Mouse (Mus musculus): ENCODE measurements around the gene Litaf. TPM values are rescaled to one million over a fixed set of nuclear protein-coding genes. Genes with fewer than 3 reads are reported as not detected.

The Litaf gene
- polyA plus RNA-seq, 1 experiment from 2014 or later = 31.6 TPM

DNA sequence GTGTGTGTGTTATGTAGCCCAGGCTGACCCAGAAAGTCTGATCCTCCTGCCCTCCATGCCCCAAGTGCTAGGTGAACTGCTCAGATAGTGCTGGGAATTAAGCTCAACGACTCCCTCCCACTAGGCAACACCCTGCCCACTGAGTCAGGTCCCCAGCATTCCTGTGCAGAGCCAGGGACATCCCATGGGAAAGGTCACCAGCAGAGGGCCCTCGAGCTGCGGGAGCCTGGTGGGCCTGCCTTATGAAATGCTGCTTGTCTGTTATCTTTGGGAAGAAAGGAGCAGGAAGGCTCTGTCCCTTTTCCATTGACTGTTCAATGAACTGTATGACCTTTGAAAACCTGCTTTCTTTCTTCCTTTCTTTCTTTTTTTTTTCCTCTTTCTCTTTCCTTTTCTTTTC is 114.4 kb downstream of the Litaf start:
- H3K27me3 ChIP-seq = no peaks in the 10 kb centered on the region
- no peaks in the 10 kb centered on the region for H3K36me3 ChIP-seq
- DNase-seq = no peak
- H3K4me1 ChIP-seq (replicated peaks) = no peaks in the 10 kb centered on the region
- H3K27ac ChIP-seq = no peak overlapping the region
- no peaks in the 10 kb centered on the region for H3K9me3 ChIP-seq (replicated peaks)
- no peak overlapping the region for H3K9ac ChIP-seq
- ATAC-seq (ENCODE audit: low read depth) = no peak
- H3K4me3 ChIP-seq (replicated peaks) = no peak overlapping the region
- H3K4me2 ChIP-seq = no peak overlapping the region
- 15% methylated on average over 3 of the region's 3 CpGs for WGBS (ENCODE audit: insufficient replicate concordance)

DNA sequence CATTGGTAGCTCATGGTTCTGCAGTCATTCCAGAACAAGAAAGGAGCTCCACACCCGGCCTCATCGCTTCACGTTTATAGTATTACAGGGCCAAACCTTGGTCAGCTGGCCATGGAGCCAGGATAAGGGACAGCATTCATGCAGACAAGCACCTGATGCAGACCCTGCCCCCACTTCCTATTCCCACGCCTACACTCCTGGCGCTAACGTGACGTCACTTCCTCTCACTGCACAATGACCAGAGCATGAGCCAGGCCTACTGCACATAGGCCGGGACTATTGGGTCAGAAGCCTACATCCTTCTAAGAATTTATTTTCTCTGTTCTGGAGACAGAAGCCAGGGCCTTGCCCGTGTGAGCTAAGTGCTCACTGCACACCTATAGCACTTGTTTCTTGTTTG is 115.4 kb downstream of the Litaf start:
- Histone ChIP-seq H3K9me3 (replicated peaks) (no peaks in the 10 kb centered on the region), H3K4me3 (replicated peaks) (no peak overlapping the region), H3K4me2 (no peak overlapping the region), H3K4me1 (replicated peaks) (no peaks in the 10 kb centered on the region), H3K27ac (no peak overlapping the region), H3K27me3 (no peaks in the 10 kb centered on the region), H3K36me3 (no peaks in the 10 kb centered on the region), H3K9ac (no peak overlapping the region)
- ATAC-seq (ENCODE audit: low read depth) = no peak
- DNase-seq = no peak
- WGBS (ENCODE audit: insufficient replicate concordance) = 52% methylated on average over 9 of the region's 9 CpGs

DNA sequence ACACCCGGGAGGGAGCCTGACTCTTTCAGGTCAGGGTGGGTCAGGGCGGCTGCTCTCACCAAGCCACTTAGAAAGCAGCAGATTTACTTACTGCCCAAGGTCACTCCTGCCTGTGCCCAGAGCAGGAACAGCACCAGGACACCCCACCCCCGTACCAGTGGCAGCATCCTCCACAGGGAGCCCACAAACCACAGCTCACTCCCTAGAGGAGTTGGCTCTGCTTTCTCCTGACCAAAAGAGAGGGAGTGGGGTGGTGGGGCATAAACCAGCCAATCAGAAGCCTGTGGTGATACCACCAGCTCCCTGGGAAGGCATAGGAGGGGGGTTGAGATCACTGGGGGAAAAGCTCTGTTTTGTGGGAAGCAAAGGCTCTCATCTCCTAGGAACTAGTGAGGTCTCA is 118.2 kb downstream of the Litaf start:
- no peak overlapping the region for H3K4me2 ChIP-seq
- no peaks in the 10 kb centered on the region for H3K9me3 ChIP-seq (replicated peaks)
- H3K4me3 ChIP-seq (replicated peaks) = no peak overlapping the region
- 31% methylated on average over 3 of the region's 3 CpGs for WGBS (ENCODE audit: insufficient replicate concordance)
- H3K36me3 ChIP-seq = no peaks in the 10 kb centered on the region
- ATAC-seq (ENCODE audit: low read depth) (no peak), DNase-seq (no peak)
- no peaks in the 10 kb centered on the region for H3K4me1 ChIP-seq (replicated peaks)
- H3K27me3 ChIP-seq = no peaks in the 10 kb centered on the region
- no peak overlapping the region for H3K9ac ChIP-seq
- H3K27ac ChIP-seq = no peak overlapping the region

DNA sequence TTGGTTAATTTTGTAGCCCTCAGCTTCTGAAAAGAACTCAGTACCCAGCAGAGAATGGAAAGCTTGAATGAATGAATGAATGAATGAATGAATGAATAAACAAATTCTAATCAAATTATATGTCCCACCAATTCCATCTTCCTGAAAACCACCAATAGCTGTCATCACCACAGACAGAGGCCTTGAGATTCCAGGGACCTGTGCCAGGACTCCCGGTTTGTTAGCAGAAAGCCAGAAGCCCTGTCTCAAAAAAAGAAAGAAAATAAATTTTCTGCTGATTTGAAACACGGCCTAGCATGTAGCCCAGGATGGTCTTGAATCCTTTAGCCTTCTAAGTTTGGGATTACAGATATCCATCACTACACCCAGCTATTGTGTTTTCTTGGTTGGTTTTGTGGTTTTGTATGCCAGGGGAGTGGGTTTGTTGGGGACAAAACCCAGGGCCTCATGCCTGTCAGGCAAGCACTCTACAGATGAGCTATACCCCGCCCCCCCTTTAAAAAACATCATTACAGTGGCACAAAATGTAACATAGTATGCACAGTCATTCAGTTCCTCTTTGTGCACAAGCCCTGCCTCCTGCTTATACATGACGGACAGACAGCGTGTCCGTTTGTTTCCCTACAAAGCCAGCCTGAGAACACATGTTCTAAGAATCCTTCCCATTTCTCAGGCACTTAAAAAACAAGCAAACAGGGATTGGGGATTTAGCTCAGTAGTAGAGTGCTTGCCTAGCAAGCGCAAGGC is 120.4 kb downstream of the Litaf start:
- DNase-seq (no peak), ATAC-seq (ENCODE audit: low read depth) (no peak)
- no peak overlapping the region for H3K4me3 ChIP-seq (replicated peaks)
- H3K27me3 ChIP-seq = no peaks in the 10 kb centered on the region
- H3K36me3 ChIP-seq = no peaks in the 10 kb centered on the region
- 54% methylated on average over 7 of the region's 7 CpGs for WGBS (ENCODE audit: insufficient replicate concordance)
- H3K27ac ChIP-seq = no peak overlapping the region
- H3K9ac ChIP-seq = no peak overlapping the region
- H3K9me3 ChIP-seq (replicated peaks) = no peaks in the 10 kb centered on the region
- H3K4me2 ChIP-seq = no peak overlapping the region
- H3K4me1 ChIP-seq (replicated peaks) = no peaks in the 10 kb centered on the region

DNA sequence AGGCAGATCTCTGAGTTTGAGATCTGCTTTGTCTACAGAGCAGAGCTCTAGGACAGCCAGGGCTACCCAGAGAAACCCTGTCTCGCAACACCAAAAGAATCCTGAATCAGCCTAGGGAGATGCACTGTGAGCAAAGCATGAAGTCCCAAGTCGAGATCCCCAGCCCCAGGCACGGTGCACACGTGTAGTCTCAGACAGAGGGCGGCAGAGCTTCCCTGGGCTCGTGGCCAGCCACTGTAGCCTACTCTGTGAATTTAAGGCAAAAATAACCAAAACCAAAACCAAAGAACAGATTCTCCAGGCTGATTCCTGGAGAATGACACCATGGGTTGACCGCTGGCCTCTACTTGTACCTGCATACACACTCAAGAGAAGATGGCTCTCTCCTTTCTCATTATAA is 121.4 kb downstream of the Litaf start:
- Histone ChIP-seq H3K4me3 (replicated peaks) (no peak overlapping the region), H3K4me1 (replicated peaks) (no peaks in the 10 kb centered on the region), H3K27me3 (no peaks in the 10 kb centered on the region), H3K36me3 (no peaks in the 10 kb centered on the region), H3K4me2 (no peak overlapping the region), H3K27ac (no peak overlapping the region), H3K9ac (no peak overlapping the region), H3K9me3 (replicated peaks) (no peaks in the 10 kb centered on the region)
- DNase-seq (no peak), ATAC-seq (ENCODE audit: low read depth) (no peak)
- 61% methylated on average over 7 of the region's 7 CpGs for WGBS (ENCODE audit: insufficient replicate concordance)

DNA sequence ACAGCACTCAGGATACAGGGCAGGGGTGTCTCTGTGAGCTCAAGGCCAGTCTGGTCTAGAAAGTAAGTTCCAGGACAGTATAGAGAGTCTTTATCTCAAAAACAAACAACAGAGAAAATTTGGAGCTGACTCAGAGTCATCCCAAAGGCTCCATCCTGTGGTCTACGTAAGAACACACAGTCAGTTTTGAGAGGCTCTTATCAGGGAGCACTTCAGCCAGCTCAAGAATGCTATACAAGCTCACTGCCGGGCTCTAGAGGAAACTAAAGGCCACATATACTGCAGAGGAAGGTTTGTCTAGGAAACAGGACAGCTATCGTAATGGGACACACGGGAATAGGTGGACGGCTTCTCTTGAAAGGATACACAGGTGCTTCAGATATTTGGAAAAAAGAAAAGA is 122.7 kb downstream of the Litaf start:
- Histone ChIP-seq H3K4me2 (no peak overlapping the region), H3K9ac (no peak overlapping the region), H3K4me3 (replicated peaks) (no peak overlapping the region), H3K27ac (no peak overlapping the region), H3K36me3 (no peaks in the 10 kb centered on the region), H3K4me1 (replicated peaks) (no peaks in the 10 kb centered on the region), H3K27me3 (no peaks in the 10 kb centered on the region), H3K9me3 (replicated peaks) (no peaks in the 10 kb centered on the region)
- DNase-seq = no peak
- ATAC-seq (ENCODE audit: low read depth) = no peak
- 39% methylated on average over 5 of the region's 5 CpGs for WGBS (ENCODE audit: insufficient replicate concordance)

DNA sequence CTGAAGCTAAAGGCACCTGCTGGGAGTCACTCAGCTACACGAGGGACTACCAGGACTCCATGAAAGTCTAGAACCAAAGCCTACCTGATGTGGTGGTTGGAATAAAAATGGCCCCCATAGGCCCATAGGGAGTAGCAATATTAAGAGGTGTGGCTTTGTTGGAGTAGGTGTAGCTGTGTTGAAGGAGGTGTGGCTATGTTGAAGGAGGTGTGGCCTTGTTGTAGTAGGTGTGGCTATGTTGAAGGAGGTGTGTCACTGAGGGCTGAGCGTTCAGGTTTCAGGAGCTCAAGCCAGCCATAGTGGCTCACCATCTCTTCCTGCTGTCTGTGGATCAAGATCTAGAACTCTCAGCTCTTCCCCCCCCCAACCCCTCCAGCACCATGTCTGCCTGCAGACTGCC is 125.3 kb downstream of the Litaf start:
- 62% methylated on average over 2 of the region's 2 CpGs for WGBS (ENCODE audit: insufficient replicate concordance)
- no peak for ATAC-seq (ENCODE audit: low read depth)

DNA sequence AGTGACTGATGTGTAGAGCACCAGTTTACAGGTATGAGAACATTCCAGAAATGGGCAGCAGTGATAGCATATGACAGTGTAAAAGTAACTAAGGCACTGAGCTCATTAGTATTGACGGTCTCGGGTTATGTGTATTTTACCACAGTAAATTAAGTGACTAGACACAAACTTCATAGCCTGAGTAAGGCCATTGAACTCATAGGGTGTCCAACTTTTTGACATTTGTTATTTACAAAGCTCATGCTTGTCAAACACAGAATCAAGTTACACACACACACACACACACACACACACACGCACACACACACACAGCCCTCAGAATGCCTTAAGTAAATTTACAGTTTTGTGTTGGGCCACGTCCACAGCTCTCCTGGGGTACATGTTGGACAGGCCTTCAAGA is 126.0 kb downstream of the Litaf start:
- Histone ChIP-seq H3K4me1 (replicated peaks) (no peaks in the 10 kb centered on the region), H3K27ac (no peak overlapping the region; the same call in 1 of the 2 replicates), H3K9me3 (replicated peaks) (no peaks in the 10 kb centered on the region), H3K9ac (no peak overlapping the region), H3K36me3 (no peaks in the 10 kb centered on the region), H3K4me2 (no peak overlapping the region), H3K27me3 (no peaks in the 10 kb centered on the region), H3K4me3 (replicated peaks) (no peak overlapping the region)
- 70% methylated on average over 4 of the region's 4 CpGs for WGBS (ENCODE audit: insufficient replicate concordance)
- DNase-seq (no peak), ATAC-seq (ENCODE audit: low read depth) (no peak)

More for the DNA sequence above, 125.3 kb downstream of the Litaf start:
- no peak overlapping the region for H3K4me2 ChIP-seq
- no peaks in the 10 kb centered on the region for H3K9me3 ChIP-seq (replicated peaks)
- no peaks in the 10 kb centered on the region for H3K27me3 ChIP-seq
- no peak overlapping the region for H3K4me3 ChIP-seq (replicated peaks)
- no peaks in the 10 kb centered on the region for H3K36me3 ChIP-seq
- DNase-seq = no peak
- no peak overlapping the region for H3K9ac ChIP-seq
- H3K4me1 ChIP-seq (replicated peaks) = no peaks in the 10 kb centered on the region
- no peak overlapping the region for H3K27ac ChIP-seq

DNA sequence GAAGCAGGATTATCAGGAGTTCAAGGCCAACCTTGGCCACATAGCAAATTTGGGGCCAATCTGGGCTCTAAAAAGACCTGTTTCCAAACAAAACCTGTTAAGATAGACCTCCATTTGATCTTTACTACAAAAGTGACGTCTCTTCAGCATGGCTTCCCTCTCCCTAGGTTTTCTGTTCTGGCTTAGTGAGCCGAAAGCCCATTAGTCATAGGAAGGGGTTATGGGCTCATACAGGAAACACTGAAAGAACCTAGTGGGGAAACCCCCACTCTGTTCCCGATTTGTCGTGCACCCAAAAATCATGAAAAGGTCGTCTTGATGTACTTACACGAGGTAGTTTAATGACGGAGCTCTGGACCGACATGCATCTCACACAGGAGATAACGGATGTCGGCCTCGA is 128.5 kb downstream of the Litaf start:
- no peak overlapping the region for H3K27ac ChIP-seq
- no peak overlapping the region for H3K9ac ChIP-seq
- 64% methylated on average over 11 of the region's 11 CpGs for WGBS (ENCODE audit: insufficient replicate concordance)
- no peaks in the 10 kb centered on the region for H3K36me3 ChIP-seq
- H3K4me2 ChIP-seq = no peak overlapping the region
- no peaks in the 10 kb centered on the region for H3K4me1 ChIP-seq (replicated peaks)
- H3K9me3 ChIP-seq (replicated peaks) = no peaks in the 10 kb centered on the region
- ATAC-seq (ENCODE audit: low read depth) = no peak
- DNase-seq = no peak
- H3K27me3 ChIP-seq = no peaks in the 10 kb centered on the region
- no peak overlapping the region for H3K4me3 ChIP-seq (replicated peaks)

DNA sequence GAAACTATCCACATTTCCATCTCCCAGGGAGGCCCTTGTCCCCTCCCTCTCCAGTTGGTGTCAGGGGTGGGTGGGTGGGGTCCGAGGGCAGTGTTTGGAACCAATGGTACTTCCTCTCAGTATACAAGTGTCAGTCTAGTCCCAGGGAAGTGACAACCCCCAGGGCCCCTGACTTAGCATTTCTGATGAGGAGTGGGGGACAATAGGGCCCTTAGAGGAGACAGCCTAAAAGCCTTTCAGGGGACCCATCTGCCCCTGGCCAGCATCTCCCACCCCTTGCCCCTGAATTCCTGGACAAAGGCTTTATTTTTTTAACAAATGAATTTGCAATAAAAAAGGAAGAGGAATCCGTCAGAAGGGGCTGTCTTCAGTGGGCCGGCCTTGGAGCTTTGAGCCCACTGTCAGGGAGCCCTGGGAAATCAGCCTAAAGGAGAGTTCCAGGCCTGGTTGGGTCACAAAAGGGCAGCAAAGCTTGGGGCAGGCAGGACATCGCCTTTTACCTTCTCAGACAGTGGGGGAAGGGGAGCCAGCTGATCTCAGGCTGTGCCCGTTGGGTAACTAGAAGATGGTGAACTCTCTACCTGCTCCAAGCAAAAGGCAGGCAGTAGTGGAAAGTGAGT is 129.1 kb downstream of the Litaf start:
- DNase-seq = no peak
- Histone ChIP-seq H3K9ac (no peak overlapping the region), H3K4me2 (no peak overlapping the region)

DNA sequence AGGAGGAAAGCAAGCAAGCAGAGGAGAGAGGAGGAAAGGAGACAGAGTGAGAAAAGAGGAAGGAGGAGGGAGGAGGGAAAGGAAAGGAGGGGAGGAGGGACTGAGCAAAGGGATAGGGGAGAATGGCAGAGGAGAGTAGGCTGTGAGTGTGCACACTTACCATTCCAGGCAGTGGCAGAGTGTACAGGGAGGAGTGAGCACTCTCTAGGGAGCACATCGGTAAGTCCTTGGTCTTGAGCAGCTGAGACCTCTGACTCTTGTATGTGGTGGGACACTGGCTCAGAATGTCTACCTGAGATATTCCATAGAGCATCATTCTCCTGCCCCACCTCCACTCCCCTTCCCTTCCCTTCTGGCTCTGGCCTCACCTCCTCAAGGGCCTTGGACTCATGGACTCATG is 131.9 kb downstream of the Litaf start:
- Histone ChIP-seq H3K36me3 (no peaks in the 10 kb centered on the region), H3K27ac (no peak overlapping the region), H3K9ac (no peak overlapping the region), H3K27me3 (no peaks in the 10 kb centered on the region), H3K4me2 (no peak overlapping the region), H3K4me3 (replicated peaks) (no peak overlapping the region), H3K9me3 (replicated peaks) (no peaks in the 10 kb centered on the region), H3K4me1 (replicated peaks) (no peaks in the 10 kb centered on the region)
- DNase-seq (no peak), ATAC-seq (ENCODE audit: low read depth) (no peak)
- 92% methylated on average over 1 of the region's 1 CpGs for WGBS (ENCODE audit: insufficient replicate concordance)

More for the DNA sequence above, 129.1 kb downstream of the Litaf start:
- Histone ChIP-seq H3K27ac (no peak overlapping the region), H3K36me3 (no peaks in the 10 kb centered on the region), H3K4me3 (replicated peaks) (no peak overlapping the region), H3K27me3 (no peaks in the 10 kb centered on the region), H3K4me1 (replicated peaks) (no peaks in the 10 kb centered on the region), H3K9me3 (replicated peaks) (no peaks in the 10 kb centered on the region)
- WGBS (ENCODE audit: insufficient replicate concordance) = 43% methylated on average over 5 of the region's 5 CpGs
- no peak for ATAC-seq (ENCODE audit: low read depth)

DNA sequence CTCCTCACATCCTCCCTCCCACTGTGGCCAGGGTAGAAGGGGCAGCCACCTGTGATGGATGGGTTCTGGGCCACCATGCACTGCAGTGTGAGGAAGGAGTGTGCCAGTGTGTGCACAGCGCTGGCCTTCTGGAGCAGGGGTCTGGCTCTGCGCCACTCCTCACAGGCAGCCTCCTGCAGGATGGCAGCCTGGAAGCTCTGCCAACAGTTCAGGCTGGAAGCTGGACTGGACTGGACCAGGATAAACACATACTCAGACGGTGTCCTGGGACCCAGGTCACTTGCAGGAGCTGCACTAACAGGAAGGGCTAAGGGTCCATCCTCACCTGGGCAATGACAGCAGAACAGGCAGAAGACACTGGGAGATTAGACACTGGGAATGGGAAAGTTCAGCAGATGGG is 132.6 kb downstream of the Litaf start:
- ATAC-seq (ENCODE audit: low read depth) = no peak
- Histone ChIP-seq H3K27ac (no peak overlapping the region), H3K36me3 (no peaks in the 10 kb centered on the region), H3K4me2 (no peak overlapping the region), H3K9me3 (replicated peaks) (no peaks in the 10 kb centered on the region), H3K9ac (no peak overlapping the region), H3K4me1 (replicated peaks) (no peaks in the 10 kb centered on the region), H3K4me3 (replicated peaks) (no peak overlapping the region), H3K27me3 (no peaks in the 10 kb centered on the region)
- DNase-seq = no peak
- WGBS (ENCODE audit: insufficient replicate concordance) = 66% methylated on average over 3 of the region's 3 CpGs
